Mouse (Mus musculus): ENCODE results near the gene Nptx2. TPM values are rescaled to one million over a fixed set of nuclear protein-coding genes. Genes with fewer than 3 reads are reported as not detected.

The Nptx2 gene
- polyA plus RNA-seq, 1 experiment from 2014 or later: 0.98 TPM

DNA sequence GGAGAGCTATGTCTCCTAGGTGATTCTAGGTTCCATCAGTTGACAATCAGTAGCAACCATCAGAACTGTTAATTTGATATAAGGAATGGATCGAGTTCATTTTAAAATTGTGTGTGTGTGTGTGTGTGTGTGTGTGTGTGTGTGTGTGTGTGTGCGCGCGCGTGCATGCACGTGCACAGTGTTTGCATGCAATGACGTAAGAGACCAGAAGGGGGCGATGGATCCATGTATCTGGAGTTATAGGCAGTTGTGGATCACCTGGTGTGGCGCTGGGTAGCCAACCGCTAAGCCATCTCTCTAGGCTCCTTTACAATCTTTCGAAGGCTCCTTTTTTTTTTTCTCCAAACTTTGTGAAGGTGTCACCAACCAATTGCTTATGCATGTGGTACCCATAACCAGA lies 16.6 kb upstream of the Nptx2 start:
- Histone ChIP-seq H3K4me2 (no peak overlapping the region), H3K36me3 (no peaks in the 10 kb centered on the region), H3K27me3 (no peaks in the 10 kb centered on the region), H3K4me3 (no peak overlapping the region), H3K9ac (no peak overlapping the region), H3K27ac (no peak overlapping the region), H3K9me3 (no peaks in the 10 kb centered on the region), H3K4me1 (no peaks in the 10 kb centered on the region; the same call in 1 of the 2 replicates)
- no peak for ATAC-seq (ENCODE audit: insufficient number of reproducible peaks, insufficient read depth, low FRiP score, low TSS enrichment, low read depth)
- 92% methylated on average over 11 of the region's 11 CpGs for WGBS

DNA sequence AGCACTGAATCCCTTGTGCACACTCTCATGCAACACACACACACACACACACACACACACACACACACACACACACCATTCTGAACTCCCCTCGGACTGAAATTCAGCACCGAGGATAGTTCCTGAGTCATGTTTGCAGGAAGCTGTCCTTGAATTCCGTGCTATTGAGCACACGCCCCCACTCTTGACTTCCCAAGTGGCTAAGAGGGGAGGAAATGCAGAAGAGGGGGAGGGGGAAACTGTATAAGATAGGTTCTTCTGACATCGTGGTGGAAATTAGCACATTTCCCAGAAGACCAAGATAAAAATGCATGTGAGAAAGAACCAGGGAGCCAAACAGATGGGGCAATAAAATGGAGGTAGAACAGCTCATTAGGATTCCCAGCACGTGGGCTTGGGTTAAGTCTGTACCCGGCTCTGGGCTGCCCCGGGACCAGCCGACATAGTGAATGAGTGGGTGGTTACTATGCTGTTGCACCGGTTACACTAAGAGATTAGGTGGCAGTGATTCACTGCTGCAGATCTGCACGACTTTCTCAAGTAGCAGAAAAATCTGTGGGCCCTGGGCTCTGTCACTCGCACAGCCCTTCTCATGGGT lies 2.9 kb upstream of the Nptx2 start:
- Histone ChIP-seq H3K27me3 (peaks cover 49% of the 10 kb centered on the region), H3K9ac (no peak overlapping the region), H3K4me2 (no peak overlapping the region), H3K4me3 (no peak overlapping the region), H3K36me3 (no peaks in the 10 kb centered on the region), H3K4me1 (peaks cover 10% of the 10 kb centered on the region), H3K27ac (no peak overlapping the region), H3K9me3 (no peaks in the 10 kb centered on the region)
- WGBS: 26% methylated on average over 12 of the region's 12 CpGs
- no peak for ATAC-seq (ENCODE audit: insufficient number of reproducible peaks, insufficient read depth, low FRiP score, low TSS enrichment, low read depth)

DNA sequence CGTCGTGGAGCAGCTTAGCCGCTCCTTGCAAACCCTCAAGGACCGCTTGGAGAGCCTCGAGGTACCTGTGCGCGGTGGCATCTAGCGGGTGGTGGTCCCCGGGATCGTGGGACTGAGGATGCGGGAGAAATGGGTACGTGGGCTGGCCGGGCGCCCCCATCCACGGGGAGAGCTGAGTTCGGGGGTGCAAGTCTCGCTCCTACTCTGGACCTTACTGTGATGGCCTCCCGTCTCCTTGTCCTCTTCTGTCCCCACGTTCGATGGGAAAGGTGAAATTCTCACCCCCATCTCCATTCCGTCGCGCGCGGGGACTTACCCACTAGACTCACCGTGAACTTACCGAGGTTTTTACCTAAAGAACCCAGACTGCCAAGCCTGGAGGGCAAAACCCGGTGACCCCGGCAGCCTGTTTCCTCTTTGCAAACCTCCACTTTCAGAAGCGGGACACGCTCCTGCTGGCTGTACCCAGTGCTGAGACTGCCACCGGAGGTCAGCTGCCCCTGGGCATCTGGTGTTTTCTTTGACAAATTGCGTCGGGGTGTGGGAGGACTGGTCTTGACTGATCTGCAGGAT lies 807 bp downstream of the Nptx2 start:
- peaks cover 80% of the 10 kb centered on the region for H3K27me3 ChIP-seq
- ATAC-seq (ENCODE audit: insufficient number of reproducible peaks, insufficient read depth, low FRiP score, low TSS enrichment, low read depth): no peak
- peak overlapping the region; percentile 40 for H3K4me3 ChIP-seq
- H3K9ac ChIP-seq: peak overlapping the region; percentile 46; the same call in 1 of the 2 replicates
- 3% methylated on average over 34 of the region's 34 CpGs for WGBS
- H3K36me3 ChIP-seq: no peaks in the 10 kb centered on the region
- peaks cover 16% of the 10 kb centered on the region for H3K4me1 ChIP-seq
- H3K4me2 ChIP-seq: peak overlapping the region; percentile 65
- no peak overlapping the region for H3K27ac ChIP-seq
- H3K9me3 ChIP-seq: no peaks in the 10 kb centered on the region

DNA sequence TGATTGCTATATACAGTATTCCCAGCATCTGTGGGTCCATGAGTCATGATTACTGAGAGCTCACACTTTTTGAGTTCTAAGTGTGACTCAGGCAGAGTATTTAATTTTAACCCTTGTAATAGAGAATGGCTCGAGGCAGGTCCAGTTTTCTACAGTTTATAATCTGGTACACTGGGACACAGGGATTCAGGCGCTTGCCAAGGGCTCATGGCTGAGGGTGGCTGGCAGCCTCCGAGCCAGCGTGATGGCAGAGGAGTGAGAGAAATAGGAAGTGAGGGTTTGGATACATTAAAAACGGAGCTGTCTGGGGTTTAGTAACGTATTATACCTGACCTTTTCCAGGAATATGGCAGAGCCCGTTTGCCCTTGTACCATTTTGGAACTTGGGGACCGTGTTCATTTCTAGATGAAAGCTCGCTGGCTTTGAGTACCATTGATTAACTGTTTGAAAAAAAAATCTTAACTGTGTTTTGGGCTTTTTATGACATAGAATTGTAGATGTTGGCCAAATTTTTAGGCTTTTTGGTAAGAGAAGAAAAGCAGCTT lies 1.7 kb downstream of the Nptx2 start:
- H3K9me3 ChIP-seq: no peaks in the 10 kb centered on the region
- H3K36me3 ChIP-seq: no peaks in the 10 kb centered on the region
- H3K27ac ChIP-seq: no peak overlapping the region
- H3K4me2 ChIP-seq: peak overlapping the region; percentile 55
- H3K4me3 ChIP-seq: peak overlapping the region; percentile 32; the same call in 1 of the 2 replicates
- no peak overlapping the region for H3K9ac ChIP-seq
- 13% methylated on average over 9 of the region's 9 CpGs for whole genome bisulfite sequencing
- H3K27me3 ChIP-seq: peaks cover 80% of the 10 kb centered on the region
- H3K4me1 ChIP-seq: peaks cover 16% of the 10 kb centered on the region
- no peak for ATAC-seq (ENCODE audit: insufficient number of reproducible peaks, insufficient read depth, low FRiP score, low TSS enrichment, low read depth)

DNA sequence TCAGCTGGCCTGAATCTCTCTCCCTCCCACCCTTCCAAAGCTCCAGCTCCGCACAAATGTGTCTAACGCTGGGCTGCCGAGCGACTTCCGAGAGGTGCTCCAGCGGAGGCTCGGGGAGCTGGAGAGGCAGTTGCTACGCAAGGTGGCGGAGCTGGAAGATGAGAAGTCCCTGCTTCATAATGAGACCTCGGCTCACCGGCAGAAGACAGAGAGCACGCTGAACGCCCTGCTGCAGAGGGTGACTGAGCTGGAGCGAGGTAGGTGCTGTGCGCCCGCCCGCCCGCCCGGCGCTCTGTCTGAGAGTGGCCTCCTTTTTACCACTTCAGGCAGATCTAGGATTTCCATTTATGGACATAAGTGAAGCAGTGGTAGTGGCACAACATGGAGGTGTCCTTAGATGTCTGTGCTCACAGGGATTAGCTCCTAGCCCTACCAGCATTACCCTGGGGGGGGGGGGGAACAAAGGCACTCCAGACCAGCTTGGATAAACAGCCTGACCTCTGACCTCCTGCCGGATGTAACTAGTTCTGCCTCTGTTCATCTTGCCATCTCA lies 2.5 kb downstream of the Nptx2 start:
- Histone ChIP-seq H3K27me3 (peaks cover 76% of the 10 kb centered on the region), H3K9ac (no peak overlapping the region; the same call in 1 of the 2 replicates)

DNA sequence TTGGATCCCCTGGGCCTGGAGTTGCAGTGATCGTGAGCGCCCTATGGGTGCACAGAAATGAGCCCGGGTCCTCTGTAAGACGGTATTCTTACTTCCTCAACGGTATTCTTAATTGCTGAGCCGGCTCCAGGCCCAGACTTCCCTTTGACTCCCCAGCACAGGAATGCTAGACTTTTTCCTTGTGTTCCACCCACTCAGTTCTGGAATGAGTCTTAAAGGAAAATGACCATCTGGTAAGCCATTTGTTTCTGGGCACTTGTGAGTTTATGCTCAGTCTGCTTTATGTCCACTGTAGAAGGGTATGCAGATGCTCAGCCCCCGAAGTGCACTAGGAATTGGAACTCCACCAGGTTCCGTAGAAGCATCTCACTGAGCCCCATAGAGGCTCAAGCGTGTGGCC lies 4.3 kb downstream of the Nptx2 start:
- Histone ChIP-seq H3K4me2 (no peak overlapping the region), H3K9me3 (no peaks in the 10 kb centered on the region), H3K27ac (no peak overlapping the region), H3K9ac (no peak overlapping the region), H3K36me3 (no peaks in the 10 kb centered on the region), H3K4me1 (peaks cover 16% of the 10 kb centered on the region), H3K27me3 (peaks cover 59% of the 10 kb centered on the region), H3K4me3 (no peak overlapping the region)
- no peak for ATAC-seq (ENCODE audit: insufficient number of reproducible peaks, insufficient read depth, low FRiP score, low TSS enrichment, low read depth)
- WGBS: 79% methylated on average over 9 of the region's 9 CpGs

More for the DNA sequence above, 2.5 kb downstream of the Nptx2 start:
- 1% methylated on average over 21 of the region's 21 CpGs for WGBS
- ATAC-seq (ENCODE audit: insufficient number of reproducible peaks, insufficient read depth, low FRiP score, low TSS enrichment, low read depth): no peak
- peak overlapping the region; percentile 32 for H3K4me3 ChIP-seq
- H3K9me3 ChIP-seq: no peaks in the 10 kb centered on the region
- peaks cover 16% of the 10 kb centered on the region for H3K4me1 ChIP-seq
- no peak overlapping the region for H3K27ac ChIP-seq
- H3K4me2 ChIP-seq: peak overlapping the region; percentile 55
- H3K36me3 ChIP-seq: no peaks in the 10 kb centered on the region

DNA sequence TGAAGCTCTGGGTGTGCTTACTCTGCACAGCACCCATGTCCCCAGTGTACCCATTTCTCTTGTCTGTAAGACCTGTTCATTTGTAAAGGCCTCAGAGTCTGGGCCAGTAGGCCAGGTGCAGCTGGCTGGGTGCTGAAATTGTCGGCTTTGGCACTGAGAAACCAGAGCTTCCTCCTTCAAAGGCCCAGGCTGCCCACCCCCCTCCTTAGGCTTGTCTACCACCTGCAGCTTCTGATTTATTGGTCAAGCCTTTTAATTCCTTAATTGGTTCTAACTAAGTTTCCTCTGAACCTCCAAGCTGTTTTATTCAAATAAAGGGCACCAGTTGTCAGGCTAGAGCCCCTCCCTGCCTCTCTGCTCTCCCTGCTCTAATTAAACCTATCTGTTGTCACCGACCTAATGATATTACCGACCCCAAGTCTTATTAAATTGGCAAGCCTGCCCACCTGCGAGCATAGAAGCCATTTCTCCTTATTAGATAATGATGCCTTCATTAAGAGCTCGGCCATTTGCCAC lies 5.0 kb downstream of the Nptx2 start:
- Histone ChIP-seq H3K9me3 (no peaks in the 10 kb centered on the region), H3K4me2 (no peak overlapping the region), H3K27me3 (peaks cover 52% of the 10 kb centered on the region), H3K4me3 (no peak overlapping the region), H3K36me3 (no peaks in the 10 kb centered on the region), H3K27ac (no peak overlapping the region), H3K9ac (no peak overlapping the region), H3K4me1 (peaks cover 12% of the 10 kb centered on the region)
- no peak for ATAC-seq (ENCODE audit: insufficient number of reproducible peaks, insufficient read depth, low FRiP score, low TSS enrichment, low read depth)
- 59% methylated on average over 5 of the region's 5 CpGs for WGBS

DNA sequence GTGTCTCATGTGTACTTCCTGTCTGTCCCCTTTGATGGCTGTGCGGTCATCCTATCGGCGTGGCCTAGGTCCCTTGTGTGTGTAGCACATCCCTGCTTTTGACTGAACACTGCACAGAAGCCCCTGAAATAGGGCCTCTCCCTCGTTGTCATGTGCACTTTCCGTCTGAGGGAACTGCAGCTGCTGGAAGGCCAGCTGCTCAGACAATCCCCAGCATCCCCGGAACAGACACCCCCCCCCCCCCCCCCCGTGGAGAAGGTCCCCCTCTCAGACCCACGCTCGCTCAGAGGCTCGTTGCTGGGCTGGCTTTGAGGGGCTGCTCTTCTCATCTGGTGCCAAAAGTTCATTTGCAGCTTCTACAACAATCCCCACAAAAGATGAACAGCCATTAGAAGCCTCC lies 11.0 kb downstream of the Nptx2 start:
- Histone ChIP-seq H3K4me3 (no peak overlapping the region), H3K27me3 (no peaks in the 10 kb centered on the region), H3K4me2 (no peak overlapping the region), H3K9ac (no peak overlapping the region), H3K4me1 (peaks cover 5% of the 10 kb centered on the region; the same call in 1 of the 2 replicates), H3K36me3 (no peaks in the 10 kb centered on the region), H3K9me3 (no peaks in the 10 kb centered on the region), H3K27ac (no peak overlapping the region)
- WGBS: 20% methylated on average over 9 of the region's 10 CpGs
- ATAC-seq (ENCODE audit: insufficient number of reproducible peaks, insufficient read depth, low FRiP score, low TSS enrichment, low read depth): no peak

DNA sequence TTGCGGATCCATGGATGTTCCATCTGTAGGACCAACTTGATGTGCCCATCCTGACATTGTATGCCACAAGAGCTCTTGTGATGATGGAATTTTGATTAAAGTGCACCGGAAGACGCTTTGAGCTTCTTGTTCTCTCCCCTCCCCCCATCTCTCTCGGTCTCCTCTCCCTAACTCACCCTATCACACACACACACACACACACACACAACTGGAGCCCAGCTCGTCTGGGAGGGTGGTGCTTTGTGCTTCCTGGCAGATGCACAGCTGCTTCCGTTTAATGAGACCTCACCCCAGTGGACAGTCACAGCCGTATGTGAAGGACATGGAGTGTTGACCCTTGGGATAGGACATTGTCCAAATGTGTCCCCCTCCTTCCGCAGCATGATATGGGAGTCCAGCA lies 11.7 kb downstream of the Nptx2 start:
- 56% methylated on average over 8 of the region's 8 CpGs for WGBS
- Histone ChIP-seq H3K9me3 (no peaks in the 10 kb centered on the region), H3K27ac (no peak overlapping the region), H3K4me3 (no peak overlapping the region), H3K27me3 (no peaks in the 10 kb centered on the region), H3K9ac (no peak overlapping the region), H3K4me2 (no peak overlapping the region), H3K36me3 (no peaks in the 10 kb centered on the region), H3K4me1 (peaks cover 5% of the 10 kb centered on the region; the same call in 1 of the 2 replicates)
- no peak for ATAC-seq (ENCODE audit: insufficient number of reproducible peaks, insufficient read depth, low FRiP score, low TSS enrichment, low read depth)

DNA sequence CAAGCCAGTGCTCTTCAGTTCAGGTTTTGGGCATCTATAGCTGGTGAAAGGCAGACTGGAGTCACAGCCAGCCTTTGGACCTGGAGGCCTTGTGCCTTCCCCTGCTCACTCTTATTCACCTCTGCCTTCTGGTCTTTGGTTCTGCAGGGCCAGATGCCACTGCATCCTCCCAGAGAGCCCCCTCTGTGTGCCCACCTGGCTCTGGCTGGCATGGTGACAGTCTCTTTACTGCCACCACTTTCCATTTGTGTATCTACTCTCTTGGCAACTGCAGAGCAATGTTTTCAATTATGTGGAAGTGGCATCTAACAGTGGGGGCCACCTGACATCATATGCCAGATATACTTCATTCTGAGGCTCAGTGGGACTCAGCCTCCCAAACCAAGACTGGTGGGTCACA lies 12.8 kb downstream of the Nptx2 start:
- Histone ChIP-seq H3K9ac (no peak overlapping the region), H3K27me3 (no peaks in the 10 kb centered on the region), H3K27ac (no peak overlapping the region), H3K4me1 (peaks cover 5% of the 10 kb centered on the region; the same call in 1 of the 2 replicates), H3K9me3 (no peaks in the 10 kb centered on the region), H3K36me3 (no peaks in the 10 kb centered on the region), H3K4me3 (no peak overlapping the region), H3K4me2 (no peak overlapping the region)
- ATAC-seq (ENCODE audit: insufficient number of reproducible peaks, insufficient read depth, low FRiP score, low TSS enrichment, low read depth): no peak

DNA sequence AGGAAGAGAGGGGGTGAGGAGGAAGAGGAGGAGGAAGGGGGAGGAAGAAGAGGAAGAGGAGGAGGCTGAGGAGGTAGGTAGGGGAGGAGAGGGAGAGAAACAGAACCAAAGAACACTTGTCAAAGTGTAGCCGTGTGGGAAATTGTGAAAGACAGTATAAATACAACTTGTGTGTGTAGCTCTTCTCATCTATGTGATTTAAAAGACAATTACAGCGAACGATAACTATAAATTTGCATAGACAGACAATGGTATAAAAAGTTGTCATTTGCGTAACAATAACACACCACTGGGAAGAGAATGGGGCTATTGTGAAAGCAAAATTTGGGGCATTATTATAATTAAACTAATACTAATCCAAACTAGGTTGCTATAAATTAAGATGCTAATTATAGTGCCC lies 20.0 kb downstream of the Nptx2 start:
- Histone ChIP-seq H3K4me3 (no peak overlapping the region), H3K9me3 (no peaks in the 10 kb centered on the region), H3K36me3 (no peaks in the 10 kb centered on the region), H3K27me3 (no peaks in the 10 kb centered on the region), H3K4me2 (no peak overlapping the region), H3K9ac (no peak overlapping the region), H3K4me1 (no peaks in the 10 kb centered on the region), H3K27ac (no peak overlapping the region)
- no peak for ATAC-seq (ENCODE audit: insufficient number of reproducible peaks, insufficient read depth, low FRiP score, low TSS enrichment, low read depth)
- 85% methylated on average over 4 of the region's 4 CpGs for WGBS

DNA sequence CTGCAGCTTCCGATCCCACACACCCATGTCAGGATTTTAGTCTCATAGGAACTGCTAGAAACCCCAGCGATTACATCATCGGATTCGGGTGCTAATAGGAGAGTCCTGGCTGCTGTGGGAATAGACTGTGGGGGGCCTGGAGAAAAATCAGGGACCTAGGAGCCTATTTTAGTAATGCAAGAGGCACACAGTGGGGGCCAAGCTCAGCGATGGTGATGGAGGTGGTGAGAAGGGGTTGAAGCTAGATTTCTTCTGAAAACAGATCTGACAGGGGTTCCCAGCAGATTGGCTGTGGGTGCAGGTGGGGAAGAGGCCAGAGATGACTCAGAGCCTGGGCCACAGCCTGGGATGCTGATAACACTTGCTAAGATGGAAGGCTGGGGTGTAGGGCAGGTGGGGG lies 39.4 kb downstream of the Nptx2 start:
- 92% methylated on average over 5 of the region's 5 CpGs for WGBS
- no peaks in the 10 kb centered on the region for H3K4me1 ChIP-seq
- H3K9ac ChIP-seq: no peak overlapping the region
- H3K27ac ChIP-seq: no peak overlapping the region
- no peak for ATAC-seq (ENCODE audit: insufficient number of reproducible peaks, insufficient read depth, low FRiP score, low TSS enrichment, low read depth)
- H3K36me3 ChIP-seq: no peaks in the 10 kb centered on the region
- H3K27me3 ChIP-seq: no peaks in the 10 kb centered on the region
- H3K4me2 ChIP-seq: no peak overlapping the region
- H3K9me3 ChIP-seq: peaks cover 6% of the 10 kb centered on the region; the same call in 1 of the 2 replicates
- no peak overlapping the region for H3K4me3 ChIP-seq

Measured in embryonic facial prominence, embryonic 13.5 days (tissue).